Mouse (Mus musculus) lung, embryonic 16.5 days (tissue): ENCODE data around the gene Otp. TPM values are rescaled to one million over a fixed set of nuclear protein-coding genes. Genes with fewer than 3 reads are reported as not detected.

Experiments
- ATAC-seq: fragments of 200-750 bp; cut with Nextera tagmentation; 2 replicates; pipeline ENCODE4 v1.8.0; 2017; ENCODE audit warnings: low read depth, mild to moderate bottlenecking, moderate library complexity
- H3K27ac ChIP-seq: fragments of 300-500 bp; sonication (generic); 2 replicates; pipeline ENCODE4 v1.5.1; 2014; ENCODE audit warnings: mild to moderate bottlenecking, control low read depth, low read length
- H3K27me3 ChIP-seq: fragments of 300-500 bp; sonication (generic); 2 replicates; pipeline ENCODE4 v1.6.1; 2014; ENCODE audit warnings: low read depth, low read length, mixed read lengths; ENCODE audit not compliant: control insufficient read depth, insufficient read depth
- H3K36me3 ChIP-seq: fragments of 300-500 bp; sonication (generic); 2 replicates; pipeline ENCODE4 v1.6.1; 2014; ENCODE audit warnings: low read length; ENCODE audit not compliant: control insufficient read depth, insufficient read depth
- H3K4me1 ChIP-seq: fragments of 300-500 bp; sonication (generic); replicated peaks from 2 replicates; pipeline ENCODE4 v1.6.1; 2014; ENCODE audit warnings: low read length, mixed read lengths; ENCODE audit not compliant: control insufficient read depth, insufficient read depth
- H3K4me2 ChIP-seq: fragments of 300-500 bp; sonication (generic); 2 replicates; pipeline ENCODE4 v1.6.1; 2014; ENCODE audit warnings: low read depth, low read length, control low read depth
- H3K4me3 ChIP-seq: fragments of 300-500 bp; sonication (generic); 2 replicates; pipeline ENCODE4 v1.5.1; 2014; ENCODE audit warnings: mild to moderate bottlenecking, low read length, control low read depth
- H3K9ac ChIP-seq: fragments of 300-500 bp; sonication (generic); 2 replicates; pipeline ENCODE4 v1.6.1; 2014; ENCODE audit warnings: low read length, control low read depth
- H3K9me3 ChIP-seq: fragments of 300-500 bp; sonication (generic); 2 replicates; pipeline ENCODE4 v1.6.1; 2016; ENCODE audit warnings: low read length; ENCODE audit not compliant: control insufficient read depth
- WGBS: fragments of 180-500 bp; shearing (Covaris S2); extraction: QIAGEN DNeasy Blood & Tissue Kit; methylation state at CpG from one replicate; pipeline ENCODE4 v1.1.7; 2014; 5-methylcytosine and 5-hydroxymethylcytosine counted together
- polyA plus RNA-seq: library from polyadenylated mRNA; unstranded; fragments of >200 nt; fragmentation: Nextera tagmentation; extraction: Ambion mirVana; gene quantifications from 2 replicates; pipeline ENCODE4 v1.2.1, GENCODE M21; 2015

Otp gene
- polyA plus RNA-seq, 1 experiment from 2014 or later, result not detected

DNA sequence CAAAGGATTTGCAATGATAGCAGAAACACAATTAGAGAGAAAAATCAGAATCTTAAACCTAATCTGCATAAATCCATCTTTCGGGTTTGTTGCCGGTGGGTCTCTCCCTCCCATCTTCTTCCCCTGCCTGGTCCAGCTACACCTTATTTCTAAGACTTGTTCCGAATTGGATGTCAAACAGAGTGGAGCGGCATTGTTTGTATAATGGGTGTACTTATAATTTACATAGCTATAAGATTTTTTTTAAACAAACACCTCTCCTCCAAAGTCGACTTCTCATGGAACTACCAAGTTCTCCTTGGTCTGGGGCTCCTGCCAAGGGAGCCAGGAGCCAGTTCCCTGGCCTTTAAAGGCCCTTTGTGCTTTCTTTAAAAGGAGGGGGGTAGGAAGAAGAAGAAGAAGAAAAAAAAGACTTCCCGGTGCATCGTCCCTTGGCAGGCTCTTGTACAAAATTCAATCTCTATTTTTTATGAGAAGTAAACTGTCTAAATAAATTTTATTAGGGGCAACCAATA is 3.5 kb upstream of the Otp start:
- H3K4me1 ChIP-seq, result peaks cover 10% of the 10 kb centered on the region; the same call in 1 of the 2 replicates
- no peak overlapping the region for H3K9ac ChIP-seq
- peaks cover 86% of the 10 kb centered on the region for H3K27me3 ChIP-seq
- no peaks in the 10 kb centered on the region for H3K36me3 ChIP-seq
- H3K27ac ChIP-seq, result no peak overlapping the region
- H3K4me3 ChIP-seq, result no peak overlapping the region
- H3K9me3 ChIP-seq, result no peaks in the 10 kb centered on the region
- WGBS, result 3% methylated on average over 7 of the region's 7 CpGs
- H3K4me2 ChIP-seq, result no peak overlapping the region
- no peak for ATAC-seq

DNA sequence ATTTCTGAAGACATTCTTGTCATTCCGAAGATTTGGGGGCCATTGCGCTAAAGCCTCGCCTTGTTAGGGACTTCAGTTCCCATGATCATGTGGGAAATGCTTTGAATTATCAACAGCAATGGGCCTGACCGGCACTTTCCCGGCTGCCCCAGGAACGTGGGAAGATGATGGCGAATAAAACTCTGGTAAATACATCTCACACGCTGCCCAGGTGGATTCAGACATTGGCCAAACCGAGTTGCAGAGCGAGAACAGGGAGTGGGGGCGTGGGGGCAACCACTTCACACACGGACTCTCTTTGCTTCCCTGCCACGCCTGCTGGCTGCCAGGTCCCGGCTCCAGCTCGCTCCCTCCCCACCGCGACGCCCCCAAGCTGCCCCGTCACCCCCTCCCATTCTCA is 3.0 kb upstream of the Otp start:
- Histone ChIP-seq H3K4me2 (no peak overlapping the region), H3K27ac (no peak overlapping the region), H3K36me3 (no peaks in the 10 kb centered on the region), H3K9ac (no peak overlapping the region), H3K4me1 (peaks cover 10% of the 10 kb centered on the region; the same call in 1 of the 2 replicates), H3K27me3 (peaks cover 88% of the 10 kb centered on the region), H3K9me3 (no peaks in the 10 kb centered on the region), H3K4me3 (no peak overlapping the region)
- WGBS, result 1% methylated on average over 19 of the region's 19 CpGs
- ATAC-seq, result no peak

DNA sequence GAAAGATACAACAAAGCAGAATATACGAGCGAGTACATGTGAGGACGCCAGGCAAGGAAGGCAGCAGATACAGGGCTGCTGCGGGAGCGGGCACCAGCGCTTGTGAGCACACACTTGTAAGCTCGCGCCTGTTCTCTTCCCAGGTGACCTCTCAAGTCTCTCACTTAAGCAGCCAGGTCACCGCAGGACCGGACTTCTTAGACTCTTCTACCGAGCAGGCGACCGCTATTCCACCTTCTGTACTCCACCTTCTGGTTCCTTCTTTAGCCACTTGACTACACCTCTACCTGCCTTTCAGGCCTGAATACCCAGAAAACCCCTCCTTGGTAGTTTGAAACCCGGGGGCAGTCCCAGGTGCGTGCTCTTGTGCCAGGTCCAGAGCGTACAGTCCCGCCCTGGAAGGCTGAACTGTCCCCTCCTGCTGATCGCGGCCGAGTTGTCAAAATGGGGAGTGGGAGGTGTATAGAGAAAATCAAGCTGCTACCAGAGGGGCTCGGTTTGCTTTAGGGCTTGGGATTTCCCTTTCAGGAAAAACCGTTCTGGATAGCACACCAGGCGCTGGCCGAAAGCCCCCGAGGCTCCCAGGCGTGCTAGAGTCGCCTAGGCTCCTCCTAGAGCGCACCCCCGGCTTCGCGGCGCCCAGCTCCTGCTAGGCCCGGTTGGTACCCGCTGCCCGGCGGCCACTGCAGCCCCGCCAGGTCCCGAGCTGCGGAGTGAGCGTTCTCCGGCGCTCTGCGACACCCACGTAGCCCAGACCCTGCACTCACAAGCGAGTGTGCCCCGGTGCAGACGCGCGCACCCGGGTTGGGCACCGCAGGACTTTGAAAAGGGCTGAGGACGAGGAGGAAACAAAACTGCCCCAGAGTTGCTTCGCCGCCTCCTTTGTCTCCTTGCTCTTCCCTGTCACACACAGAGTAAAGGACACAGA is 2.0 kb upstream of the Otp start:
- Histone ChIP-seq H3K4me2 (no peak overlapping the region), H3K4me3 (0 out of 2 replicates have a peak overlapping the region, but pooled peaks have one; percentile 13), H3K36me3 (no peaks in the 10 kb centered on the region), H3K27ac (no peak overlapping the region), H3K27me3 (peaks cover 85% of the 10 kb centered on the region), H3K9me3 (no peaks in the 10 kb centered on the region), H3K9ac (no peak overlapping the region), H3K4me1 (peaks cover 10% of the 10 kb centered on the region; the same call in 1 of the 2 replicates)
- WGBS, result under 1% methylated on average over 51 of the region's 54 CpGs
- no peak for ATAC-seq

DNA sequence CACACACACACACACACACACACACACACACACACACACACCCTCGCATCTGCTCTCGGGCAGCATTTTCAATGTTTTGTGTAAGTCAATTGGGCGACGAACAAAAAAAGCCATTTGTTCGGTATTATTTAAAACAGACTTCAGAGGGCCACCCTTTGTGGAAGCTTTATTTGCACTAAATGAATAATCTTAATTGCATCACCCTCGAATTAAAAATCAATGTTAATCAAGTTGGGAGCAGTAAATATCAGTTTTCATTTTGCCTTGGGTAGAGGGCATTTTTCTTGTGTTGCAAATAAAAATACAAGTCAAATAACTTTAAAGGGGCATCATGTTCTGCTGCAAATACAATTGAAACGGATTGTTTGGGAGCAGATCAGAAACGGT is 1.4 kb upstream of the Otp start:
- no peak overlapping the region for H3K27ac ChIP-seq
- peaks cover 4% of the 10 kb centered on the region; the same call in 1 of the 2 replicates for H3K4me1 ChIP-seq
- H3K4me2 ChIP-seq, result no peak overlapping the region
- ATAC-seq, result no peak
- no peak overlapping the region for H3K9ac ChIP-seq
- WGBS, result 1% methylated on average over 8 of the region's 8 CpGs
- H3K9me3 ChIP-seq, result no peaks in the 10 kb centered on the region
- H3K36me3 ChIP-seq, result no peaks in the 10 kb centered on the region
- H3K27me3 ChIP-seq, result peaks cover 79% of the 10 kb centered on the region
- H3K4me3 ChIP-seq, result no peak overlapping the region

DNA sequence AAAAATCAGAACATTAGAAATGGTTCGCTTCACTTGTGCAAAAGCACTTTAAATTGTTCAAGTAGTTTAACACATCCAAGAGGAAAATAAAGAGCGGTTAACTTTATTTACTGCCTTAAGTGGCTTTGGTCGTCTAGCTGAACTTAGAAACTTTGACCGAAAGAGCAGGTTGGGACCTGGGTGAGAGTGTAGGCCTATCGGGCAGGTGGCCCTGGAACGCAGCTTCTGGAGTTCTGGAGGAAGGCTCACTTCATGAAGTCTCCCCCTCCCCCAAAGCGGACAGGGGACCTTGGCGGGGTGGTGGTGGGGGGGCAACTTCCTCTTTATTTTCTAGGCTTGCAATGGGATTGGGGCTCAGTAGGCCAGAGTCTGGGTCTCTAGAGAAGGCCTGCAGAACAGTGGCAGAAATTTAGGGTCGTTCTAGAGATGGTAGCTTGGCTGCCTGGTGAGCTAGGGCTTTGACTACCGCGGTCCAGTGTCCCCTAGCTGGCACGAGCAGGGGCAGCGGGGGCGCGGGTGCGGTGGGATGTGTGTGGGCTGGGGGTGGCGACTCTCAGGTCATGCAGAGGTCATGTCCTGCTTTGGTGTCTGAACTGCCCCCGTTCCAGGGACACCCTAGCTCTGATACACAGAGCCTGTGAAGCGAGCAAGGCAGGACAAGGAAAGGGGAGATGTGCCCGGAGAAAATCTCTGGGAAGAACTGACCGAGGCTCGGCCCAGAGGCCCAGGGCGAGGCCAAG is 576 bp upstream of the Otp start:
- no peak overlapping the region for H3K4me2 ChIP-seq
- H3K27ac ChIP-seq, result no peak overlapping the region
- no peak overlapping the region for H3K4me3 ChIP-seq
- H3K9ac ChIP-seq, result no peak overlapping the region
- H3K27me3 ChIP-seq, result peaks cover 74% of the 10 kb centered on the region
- no peaks in the 10 kb centered on the region for H3K36me3 ChIP-seq
- 2% methylated on average over 23 of the region's 23 CpGs for WGBS
- H3K9me3 ChIP-seq, result no peaks in the 10 kb centered on the region
- no peak for ATAC-seq
- 0 out of 2 replicates have a peak, but pooled peaks cover 3% of the 10 kb centered on the region for H3K4me1 ChIP-seq

DNA sequence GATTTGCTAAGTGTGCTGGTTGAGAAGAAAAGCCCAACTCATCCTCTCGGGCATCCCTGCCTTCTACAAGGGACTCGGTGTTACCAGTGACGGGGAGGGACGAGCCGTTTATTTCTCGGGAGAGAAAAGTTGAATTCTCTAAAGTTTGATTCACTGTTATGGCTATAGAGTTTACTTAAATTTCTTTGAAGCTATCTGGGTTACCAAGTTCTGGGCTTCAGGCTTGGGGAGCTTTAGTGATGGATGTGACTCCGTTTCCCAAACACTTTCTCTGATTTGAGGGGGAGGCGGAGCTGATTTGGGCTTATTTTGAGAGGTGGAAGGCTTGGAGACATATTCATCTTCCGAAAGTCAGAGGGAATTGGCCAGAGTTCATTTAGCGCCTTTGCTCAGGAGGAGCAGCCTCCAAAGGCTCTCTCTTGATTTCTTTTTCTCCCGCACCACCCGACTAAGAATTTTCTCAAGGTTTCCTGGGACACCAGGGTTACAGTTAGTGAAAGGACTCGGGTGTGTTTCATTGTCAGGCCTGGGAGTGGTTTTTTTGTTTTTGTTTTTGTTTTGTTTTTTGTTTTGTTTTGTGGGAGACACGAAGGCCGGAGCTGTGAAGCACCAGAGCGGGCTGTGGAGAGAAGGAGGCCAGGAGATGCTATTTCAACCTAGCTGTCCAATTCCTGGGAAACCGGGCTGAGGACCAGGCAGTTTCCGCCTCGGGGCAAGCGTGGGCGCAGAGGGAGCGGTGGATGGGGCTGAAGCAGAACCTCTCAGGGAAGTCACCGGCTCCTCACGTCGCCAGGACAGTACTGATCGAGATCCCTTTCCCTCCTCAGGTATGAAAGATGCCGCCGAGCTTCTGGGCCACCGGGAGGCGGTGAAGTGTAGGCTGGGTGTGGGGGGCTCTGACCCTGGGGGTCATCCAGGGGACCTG is 1.1 kb downstream of the Otp start:
- 0 out of 2 replicates have a peak, but pooled peaks cover 3% of the 10 kb centered on the region for H3K4me1 ChIP-seq
- no peak overlapping the region for H3K4me2 ChIP-seq
- peaks cover 76% of the 10 kb centered on the region for H3K27me3 ChIP-seq
- no peak overlapping the region for H3K9ac ChIP-seq
- ATAC-seq, result no peak
- H3K27ac ChIP-seq, result no peak overlapping the region
- H3K4me3 ChIP-seq, result no peak overlapping the region
- WGBS, result 2% methylated on average over 30 of the region's 30 CpGs
- H3K9me3 ChIP-seq, result no peaks in the 10 kb centered on the region
- H3K36me3 ChIP-seq, result no peaks in the 10 kb centered on the region

DNA sequence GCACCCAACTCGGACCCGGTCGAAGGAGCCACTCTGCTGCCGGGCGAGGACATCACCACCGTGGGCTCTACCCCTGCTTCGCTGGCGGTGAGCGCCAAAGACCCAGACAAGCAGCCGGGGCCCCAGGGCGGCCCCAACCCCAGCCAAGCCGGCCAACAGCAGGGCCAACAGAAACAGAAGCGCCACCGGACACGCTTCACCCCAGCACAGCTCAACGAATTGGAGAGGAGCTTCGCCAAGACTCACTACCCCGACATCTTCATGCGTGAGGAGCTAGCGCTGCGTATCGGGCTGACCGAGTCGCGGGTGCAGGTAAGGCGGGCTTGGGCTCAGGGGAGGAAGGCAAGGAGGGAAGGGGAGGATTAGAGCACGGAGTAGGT is 1.8 kb downstream of the Otp start:
- WGBS, result 2% methylated on average over 27 of the region's 27 CpGs
- H3K9ac ChIP-seq, result no peak overlapping the region
- no peak overlapping the region for H3K4me3 ChIP-seq
- H3K4me1 ChIP-seq, result 0 out of 2 replicates have a peak, but pooled peaks cover 3% of the 10 kb centered on the region
- H3K4me2 ChIP-seq, result no peak overlapping the region
- no peak overlapping the region for H3K27ac ChIP-seq
- H3K27me3 ChIP-seq, result peaks cover 78% of the 10 kb centered on the region
- ATAC-seq, result no peak
- H3K36me3 ChIP-seq, result no peaks in the 10 kb centered on the region
- H3K9me3 ChIP-seq, result no peaks in the 10 kb centered on the region

DNA sequence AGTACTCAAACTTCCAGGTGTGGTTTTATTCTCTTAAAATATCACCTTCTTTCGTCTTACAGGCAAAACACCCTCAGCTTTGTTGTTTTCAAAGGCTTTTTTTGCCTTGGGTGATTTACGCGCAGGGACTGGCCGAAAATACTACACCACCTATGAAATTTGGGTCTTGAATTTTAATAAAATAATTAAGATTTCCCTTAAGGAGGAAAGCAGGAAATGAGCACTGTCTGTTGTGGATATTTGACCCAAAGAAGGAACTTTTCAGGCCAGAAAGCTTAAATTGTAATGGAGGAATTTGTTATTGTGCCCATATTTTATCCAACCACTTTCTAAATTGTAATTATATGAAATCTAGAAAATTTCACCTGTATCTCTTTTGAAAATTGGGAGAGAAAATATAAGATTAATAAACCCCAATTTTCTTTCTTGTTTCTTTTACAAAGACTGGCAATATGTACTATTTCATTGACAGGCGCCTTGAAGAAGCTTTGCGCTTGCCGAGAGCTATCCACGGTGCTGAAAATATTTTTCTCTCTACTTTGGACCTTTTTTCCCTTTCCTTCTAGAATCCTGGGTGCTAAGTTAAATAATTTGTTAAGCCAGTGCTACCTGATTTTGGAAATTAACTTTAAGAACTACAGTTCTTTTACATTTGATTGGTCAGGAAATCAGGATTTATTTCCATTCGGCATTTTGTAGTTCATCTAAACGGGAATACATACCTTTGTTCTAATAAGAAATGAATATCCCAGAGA is 2.8 kb downstream of the Otp start:
- 16% methylated on average over 10 of the region's 10 CpGs for WGBS
- ATAC-seq, result no peak
- Histone ChIP-seq H3K27ac (no peak overlapping the region), H3K4me1 (peaks cover 10% of the 10 kb centered on the region), H3K4me3 (no peak overlapping the region), H3K4me2 (no peak overlapping the region), H3K36me3 (no peaks in the 10 kb centered on the region), H3K9me3 (no peaks in the 10 kb centered on the region), H3K9ac (no peak overlapping the region), H3K27me3 (peaks cover 78% of the 10 kb centered on the region)
